Mouse (Mus musculus) heart, adult 8-10 months (tissue): ENCODE results near the gene Dennd1b. TPM values are rescaled to one million over a fixed set of nuclear protein-coding genes. Genes with fewer than 3 reads are reported as not detected.

Experiments used
- DNase-seq: peaks from one replicate; pipeline ENCODE4 v3.0.0; 2022; ENCODE audit warnings: low spot score
- total RNA-seq, 4 experiments: library from RNA; stranded (reverse); gene quantifications; 2 replicates each; pipeline ENCODE4 v1.2.4; 2022

The Dennd1b gene
- total RNA-seq, 4 experiments from 2014 or later, result 22.2 to 25.7 (median 23.8) TPM

DNA sequence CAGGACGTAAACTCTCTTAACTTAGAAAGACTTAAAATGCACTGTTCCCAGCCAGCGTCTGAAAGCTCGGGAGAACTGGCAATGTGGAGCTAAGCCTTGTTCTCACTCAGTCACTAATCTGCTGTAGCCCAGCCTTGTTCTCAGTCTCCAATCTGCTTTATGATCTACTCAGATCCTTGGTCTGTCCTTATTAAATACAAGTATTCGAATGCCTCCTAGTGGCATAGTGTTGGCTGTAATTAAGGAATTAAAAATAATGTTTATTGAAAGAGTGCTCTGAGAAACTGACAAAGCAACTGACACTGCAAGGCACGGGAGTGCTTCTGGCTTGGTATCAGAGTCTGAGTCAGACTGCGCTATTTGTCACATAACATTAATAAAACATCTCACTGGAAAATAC is 116.3 kb downstream of the Dennd1b start:
- DNase-seq, result peak; percentile 28

DNA sequence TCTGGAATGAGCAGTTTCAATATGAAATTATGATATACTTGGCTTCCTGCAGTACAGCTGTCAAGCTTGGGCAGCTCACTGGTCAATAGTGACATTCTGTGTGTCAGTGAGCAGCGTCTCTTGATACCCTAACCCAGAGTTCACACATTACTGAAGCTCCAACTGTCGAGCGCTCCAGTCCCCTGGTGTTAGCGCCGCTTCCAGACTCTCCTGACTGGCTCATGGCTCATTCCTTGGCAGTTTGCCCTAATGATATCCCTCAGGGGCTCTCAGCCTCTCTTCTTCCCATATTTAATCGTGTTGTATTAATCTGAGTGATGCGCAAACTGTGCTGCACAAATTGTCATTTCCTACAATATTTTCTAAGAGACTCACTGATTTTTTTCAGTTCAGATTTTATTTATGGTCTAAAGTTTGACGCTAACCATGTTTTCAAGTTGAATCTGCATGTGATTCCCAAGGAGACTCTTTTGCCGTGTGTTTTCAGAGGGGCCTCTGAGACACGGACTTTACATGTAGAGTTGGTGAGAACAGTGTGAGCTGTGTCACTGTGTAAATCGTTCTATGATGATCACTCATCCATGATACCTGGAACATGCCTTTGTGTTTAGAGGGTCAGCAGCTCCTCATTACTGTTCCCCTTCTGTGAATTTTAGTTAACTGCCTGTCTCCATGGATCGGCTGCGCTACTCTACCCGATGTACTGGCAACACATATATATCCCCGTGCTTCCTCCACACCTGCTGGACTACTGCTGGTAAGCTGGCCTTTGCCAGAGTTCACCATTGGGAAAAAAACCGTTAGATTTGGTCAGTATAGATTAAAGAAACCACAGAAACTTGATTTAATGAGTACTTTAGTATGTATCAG is 117.5 kb downstream of the Dennd1b start:
- peak; percentile 55 for DNase-seq

DNA sequence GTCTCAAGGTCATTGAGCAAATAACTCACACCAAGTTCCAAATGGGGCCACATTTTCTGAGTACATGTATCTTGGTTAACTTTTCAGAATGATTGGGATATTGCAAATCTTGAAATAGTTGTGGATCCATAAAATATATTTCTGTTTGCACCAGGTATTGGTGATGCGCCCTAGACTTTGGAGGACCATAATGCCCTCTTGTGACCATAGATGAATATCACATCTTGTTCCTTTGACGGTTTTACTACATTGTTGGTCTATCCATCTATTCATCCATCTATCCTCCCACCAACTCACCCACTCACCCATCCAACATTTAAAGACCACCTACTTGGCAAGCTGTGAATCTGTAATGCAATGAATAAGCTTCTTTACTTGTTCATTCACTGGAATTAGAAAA is 120.1 kb downstream of the Dennd1b start:
- no peak for DNase-seq

- no peak for DNase-seq
Measured at GRCm38 (mm10) chr1:139087564-139087963, 124.3 kb downstream of the Dennd1b start.

DNA sequence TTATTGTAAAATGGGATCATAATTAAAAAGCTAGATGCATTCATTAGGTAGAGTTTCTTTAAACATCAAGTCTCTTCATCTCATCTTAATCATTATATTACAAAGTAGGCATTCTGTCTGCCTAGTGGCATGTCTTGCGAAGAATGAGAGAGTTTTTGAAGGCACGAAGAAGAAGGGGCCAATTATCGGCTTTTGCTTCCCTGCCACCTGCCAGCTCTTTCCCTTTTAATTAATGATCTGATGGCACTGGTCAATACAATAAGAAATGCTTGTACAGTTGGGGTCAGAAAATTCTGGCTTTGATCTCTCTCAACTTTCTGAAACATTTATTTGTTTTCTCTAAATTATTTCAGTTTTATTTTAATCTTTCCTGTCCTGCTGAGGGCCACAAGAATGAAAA is 127.5 kb downstream of the Dennd1b start:
- DNase-seq, result no peak

DNA sequence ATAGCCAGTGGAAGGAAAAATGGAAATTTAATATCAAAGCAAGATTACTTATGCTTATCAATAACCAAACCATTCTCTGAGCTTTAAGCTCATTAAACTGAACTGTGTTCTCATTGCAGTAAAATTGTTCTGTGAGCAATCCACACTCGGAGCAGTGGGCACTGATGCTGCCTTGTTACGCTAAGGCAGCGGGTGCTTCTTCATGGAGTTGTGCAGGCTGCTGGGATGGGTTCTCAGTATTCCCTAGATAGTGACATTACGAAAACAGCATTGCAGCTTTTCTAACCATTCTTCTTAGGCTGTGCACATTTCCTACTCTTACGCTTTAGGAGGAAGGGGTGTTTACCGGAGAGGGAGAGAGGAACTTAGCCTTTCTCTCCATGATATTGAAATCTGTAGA is 128.5 kb downstream of the Dennd1b start:
- no peak for DNase-seq

GRCm38 (mm10) chr1:139092144-139092543 is 128.9 kb downstream of the Dennd1b start:
- no peak for DNase-seq

- no peak for DNase-seq
Measured at GRCm38 (mm10) chr1:139092722-139093121, 129.5 kb downstream of the Dennd1b start.

GRCm38 (mm10) chr1:139096369-139096768 is 133.1 kb downstream of the Dennd1b start:
- DNase-seq, result no peak

DNA sequence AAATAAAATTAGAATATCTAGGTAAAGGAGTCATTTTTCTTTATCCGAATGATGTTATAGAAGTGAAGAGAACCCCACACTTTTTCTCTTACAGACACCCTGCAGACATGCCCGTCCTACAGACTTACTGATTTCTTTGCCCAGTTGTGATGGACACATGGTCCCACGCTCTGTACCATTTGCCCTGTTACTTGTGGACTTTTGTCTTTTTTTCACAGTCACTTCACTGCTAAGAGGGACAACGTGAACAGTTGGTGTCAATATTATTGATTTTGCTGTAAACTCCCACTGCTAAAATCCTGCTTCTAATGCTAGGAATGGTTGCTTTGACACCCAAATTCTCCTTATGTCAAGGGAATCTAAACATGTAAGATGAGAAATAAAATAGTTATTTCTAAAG is 134.9 kb downstream of the Dennd1b start:
- no peak for DNase-seq

DNA sequence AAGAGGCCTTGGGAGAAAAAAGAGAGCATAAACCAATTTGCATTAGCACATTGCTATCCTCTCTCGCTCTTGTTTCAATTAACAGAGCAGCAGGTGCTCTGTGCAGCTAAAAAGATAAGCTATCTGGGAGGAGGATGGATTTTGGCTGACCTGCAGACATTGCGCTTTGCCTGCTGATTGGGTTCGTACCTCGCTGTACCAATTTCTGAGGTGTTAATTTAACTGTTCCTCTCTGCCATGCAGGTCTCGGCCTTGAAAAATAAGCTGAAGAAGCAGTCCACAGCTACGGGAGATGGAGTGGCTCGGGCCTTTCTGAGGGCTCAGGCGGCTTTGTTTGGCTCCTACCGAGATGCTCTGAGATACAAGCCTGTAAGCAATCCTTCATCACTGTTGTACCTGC is 138.5 kb downstream of the Dennd1b start:
- DNase-seq, result no peak

DNA sequence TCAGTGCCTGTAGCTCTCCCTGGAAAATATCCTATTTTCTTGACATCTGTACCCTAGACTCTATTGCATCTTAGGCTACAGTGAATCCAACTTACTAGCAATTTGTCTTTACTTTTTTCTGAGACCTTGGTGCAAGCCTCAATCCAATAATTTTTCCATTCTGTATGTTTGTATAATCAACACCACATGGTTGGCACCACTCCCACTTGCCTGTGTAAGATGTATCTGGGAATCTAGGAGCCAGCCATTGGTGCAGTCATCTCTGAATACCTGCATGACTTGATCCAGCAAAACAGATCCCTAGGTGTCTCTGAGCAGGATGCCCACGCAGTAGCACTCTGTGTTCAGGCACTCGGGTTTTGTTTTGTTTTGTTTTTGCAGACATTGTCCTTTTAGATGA is 145.0 kb downstream of the Dennd1b start:
- no peak for DNase-seq

GRCm38 (mm10) chr1:139122626-139123025 is 159.4 kb downstream of the Dennd1b start:
- DNase-seq, result no peak

DNA sequence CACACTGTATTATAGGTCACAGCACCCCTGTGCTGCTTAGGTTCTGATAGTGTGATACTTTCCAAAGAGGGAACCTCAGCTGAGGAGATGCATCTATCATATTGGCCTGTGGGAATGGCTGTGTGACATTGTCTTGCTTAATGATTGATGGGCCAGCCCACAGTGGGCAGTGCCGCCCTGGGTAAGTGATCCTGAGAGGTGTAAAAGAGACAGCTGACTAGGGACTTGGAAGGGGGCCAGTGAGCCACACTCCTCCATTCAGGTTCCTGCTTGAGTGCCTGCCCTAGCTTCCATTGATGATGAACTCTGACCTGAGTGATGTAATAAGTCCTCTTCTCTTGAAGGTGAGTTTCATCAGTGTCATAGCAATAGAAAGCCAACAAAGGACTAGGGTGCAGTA is 176.4 kb downstream of the Dennd1b start:
- no peak for DNase-seq

DNA sequence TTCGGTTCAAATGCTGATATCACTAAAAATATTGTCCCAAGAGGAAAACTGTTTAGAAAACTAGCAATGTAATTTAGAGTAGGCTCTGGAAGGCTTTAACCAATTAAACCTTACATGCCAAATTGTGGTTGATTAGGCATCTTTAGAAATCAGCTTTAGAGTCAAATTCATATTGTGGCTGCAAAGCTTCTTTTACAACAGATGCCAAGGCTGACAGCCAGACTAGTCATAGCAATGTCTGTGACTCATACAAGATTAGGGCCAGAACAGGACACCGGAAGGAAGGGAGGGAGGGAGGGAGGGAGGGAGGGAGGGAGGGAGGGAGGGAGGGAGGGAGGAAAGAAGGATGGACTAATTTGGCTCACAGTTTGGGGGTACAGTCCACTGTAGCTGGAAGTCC is 182.3 kb downstream of the Dennd1b start:
- no peak for DNase-seq

- no peak for DNase-seq
Measured at GRCm38 (mm10) chr1:139146306-139146705, 183.1 kb downstream of the Dennd1b start.

DNA sequence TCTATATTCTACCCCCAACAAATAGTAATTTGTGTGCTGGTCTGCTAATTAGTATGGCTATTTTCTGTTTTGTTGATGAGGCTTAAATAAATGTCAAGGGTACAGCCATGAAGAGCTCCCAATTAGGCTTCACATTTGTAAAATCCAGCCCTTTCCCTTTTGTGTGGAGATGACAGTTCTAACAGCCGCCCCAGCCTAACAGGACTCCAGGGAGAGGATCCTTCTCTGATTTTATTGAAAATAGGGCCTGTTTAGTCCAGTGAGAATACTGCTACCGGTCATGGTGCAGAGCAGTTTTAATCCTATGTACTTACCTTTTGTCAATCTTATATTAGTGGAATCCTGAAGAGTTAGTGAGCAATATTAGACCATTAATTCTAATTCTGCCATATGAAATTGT is 189.8 kb downstream of the Dennd1b start:
- no peak for DNase-seq

DNA sequence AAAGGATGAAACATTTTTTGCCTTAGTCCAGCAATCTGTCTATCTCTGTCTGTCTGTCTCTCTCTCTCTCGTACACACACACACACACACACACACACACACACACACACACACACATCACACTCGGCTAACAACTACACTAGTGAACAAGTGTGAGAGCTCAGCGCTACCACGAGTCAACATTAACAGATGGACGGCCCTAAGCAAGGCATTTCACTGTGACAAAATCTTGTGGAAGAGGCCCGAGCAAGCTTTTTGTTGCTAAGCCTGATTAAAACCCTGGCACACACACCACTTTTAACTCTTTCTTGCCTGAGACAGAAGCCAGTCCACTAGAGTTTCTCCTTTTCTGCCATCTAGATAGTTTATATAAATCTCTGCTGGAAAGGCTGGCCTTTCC is 190.3 kb downstream of the Dennd1b start:
- DNase-seq, result no peak

DNA sequence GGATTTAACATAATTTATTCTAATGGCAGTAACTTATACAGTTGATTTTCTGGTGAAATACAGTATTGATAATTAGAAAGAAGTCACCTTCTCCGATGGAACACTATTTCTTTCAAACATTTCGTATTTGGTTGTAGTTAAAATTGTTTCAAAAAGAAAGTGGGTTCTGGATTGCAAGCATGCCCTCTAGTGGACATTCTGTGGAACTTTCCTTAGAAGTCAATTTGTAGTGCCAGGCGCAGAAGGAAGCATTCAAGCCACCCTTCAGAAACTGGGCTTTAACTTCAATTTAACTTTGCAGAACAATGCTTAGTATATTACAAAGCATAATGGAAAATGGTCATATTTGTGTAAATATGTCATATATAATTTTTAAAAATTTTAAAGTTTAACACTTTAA is 193.2 kb downstream of the Dennd1b start:
- DNase-seq, result peak; percentile 19

DNA sequence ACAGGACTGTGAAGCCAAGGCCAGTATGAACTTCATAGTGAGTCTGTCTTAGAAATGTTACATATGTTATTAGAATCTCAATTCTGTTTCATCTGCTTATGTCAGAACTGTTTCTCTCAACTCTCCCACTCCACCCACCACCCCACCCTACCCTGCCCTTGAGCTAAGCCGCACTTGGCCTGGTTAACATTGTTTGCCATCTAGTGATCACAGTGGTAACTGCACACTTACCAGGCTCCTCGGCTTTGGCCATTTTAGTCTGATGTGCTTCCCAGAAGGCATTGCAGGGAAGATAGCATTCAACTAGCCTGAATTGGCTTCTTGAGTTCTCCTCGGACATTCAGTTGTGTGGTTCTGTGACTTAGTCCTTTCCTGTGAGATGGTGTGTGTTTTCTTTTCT is 198.4 kb downstream of the Dennd1b start:
- no peak for DNase-seq

DNA sequence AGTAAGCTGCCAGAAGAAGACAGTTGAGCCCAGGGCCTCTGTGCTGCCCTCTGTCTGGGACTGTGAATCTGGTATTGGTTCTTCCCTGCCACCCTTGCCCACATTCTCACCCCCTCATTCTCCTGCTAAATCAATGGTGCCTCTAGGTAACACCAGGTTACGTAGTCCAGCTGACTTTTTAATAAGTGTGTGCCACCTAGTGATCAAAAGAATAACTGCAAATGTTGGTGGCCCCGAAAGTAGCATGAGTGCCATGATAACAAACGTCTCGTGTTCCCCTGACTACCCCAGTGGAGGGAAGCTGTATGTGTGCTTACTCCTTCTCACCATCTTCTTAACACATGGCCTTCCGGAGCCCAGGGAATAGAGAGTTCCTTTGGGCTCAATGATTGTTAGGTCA is 199.6 kb downstream of the Dennd1b start:
- peak; percentile 7 for DNase-seq

DNA sequence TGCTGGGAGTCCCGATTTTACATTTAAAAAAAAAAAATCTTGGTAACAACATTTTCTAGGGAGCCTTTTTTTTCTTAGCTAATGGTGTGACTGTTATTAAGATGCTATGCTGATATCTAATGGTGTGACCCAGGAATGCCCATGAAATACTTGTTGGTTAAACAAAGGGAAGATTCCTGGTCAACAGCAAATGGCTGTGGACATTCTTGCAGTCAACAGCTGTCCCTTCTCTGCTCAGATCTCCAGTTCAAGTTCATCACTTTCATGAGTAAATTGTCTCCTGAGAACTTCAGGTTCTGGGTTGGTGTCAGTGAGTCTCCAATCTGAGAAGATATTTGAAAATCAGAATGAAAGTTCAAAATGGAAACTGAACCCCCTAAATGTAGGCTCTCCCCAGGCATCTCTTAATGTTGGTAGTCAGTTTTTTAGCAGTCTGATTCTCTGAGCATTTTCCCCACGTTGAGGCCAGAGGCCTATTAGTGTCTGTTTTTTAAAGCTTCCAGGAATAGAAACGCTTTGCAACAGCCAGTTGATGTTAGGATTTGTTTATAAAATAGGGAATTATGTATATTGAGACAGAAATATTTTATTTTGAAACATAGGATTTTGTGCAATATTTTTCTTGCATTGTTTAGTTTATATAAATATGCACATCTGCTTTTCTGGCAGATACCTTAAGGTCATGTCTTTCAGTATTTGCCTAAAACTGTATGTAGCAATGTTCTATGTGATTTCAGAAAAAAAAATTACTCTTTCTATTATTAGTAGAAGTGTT is 211.0 kb downstream of the Dennd1b start:
- no peak for DNase-seq

- DNase-seq, result no peak
Measured at GRCm38 (mm10) chr1:139179707-139180106, 216.5 kb downstream of the Dennd1b start.
